Mouse (Mus musculus): ENCODE results near the gene Peli2.

Gene Peli2

GRCm38 (mm10) chr14:48126931-48127330 lies 6.3 kb downstream of the Peli2 start:
- no peak for DNase-seq

- no peak for DNase-seq
These were observed 7.1 kb downstream of the Peli2 start for GRCm38 (mm10) chr14:48127609-48128185.

DNA sequence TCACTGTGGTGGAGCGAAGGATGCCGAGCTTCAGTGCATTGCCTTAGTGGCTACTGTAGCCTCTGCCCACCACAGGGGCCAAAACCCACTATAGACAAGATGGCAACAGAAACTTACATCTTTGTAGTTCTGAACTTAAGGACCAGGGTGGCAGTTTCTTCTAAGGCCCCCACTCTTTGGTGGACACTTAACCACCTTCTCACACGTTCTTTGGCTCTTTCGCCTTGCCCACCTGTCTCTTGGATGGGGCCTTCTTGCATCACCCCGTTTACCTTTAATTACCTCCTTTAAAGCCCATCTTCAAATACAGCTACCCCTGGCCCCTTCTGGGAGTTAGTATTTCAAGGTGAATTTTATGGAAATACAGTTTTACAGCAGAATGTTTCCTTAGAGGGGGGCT lies 8.1 kb downstream of the Peli2 start:
- no peak for DNase-seq

GRCm38 (mm10) chr14:48130021-48130420 lies 9.4 kb downstream of the Peli2 start:
- DNase-seq = no peak

DNA sequence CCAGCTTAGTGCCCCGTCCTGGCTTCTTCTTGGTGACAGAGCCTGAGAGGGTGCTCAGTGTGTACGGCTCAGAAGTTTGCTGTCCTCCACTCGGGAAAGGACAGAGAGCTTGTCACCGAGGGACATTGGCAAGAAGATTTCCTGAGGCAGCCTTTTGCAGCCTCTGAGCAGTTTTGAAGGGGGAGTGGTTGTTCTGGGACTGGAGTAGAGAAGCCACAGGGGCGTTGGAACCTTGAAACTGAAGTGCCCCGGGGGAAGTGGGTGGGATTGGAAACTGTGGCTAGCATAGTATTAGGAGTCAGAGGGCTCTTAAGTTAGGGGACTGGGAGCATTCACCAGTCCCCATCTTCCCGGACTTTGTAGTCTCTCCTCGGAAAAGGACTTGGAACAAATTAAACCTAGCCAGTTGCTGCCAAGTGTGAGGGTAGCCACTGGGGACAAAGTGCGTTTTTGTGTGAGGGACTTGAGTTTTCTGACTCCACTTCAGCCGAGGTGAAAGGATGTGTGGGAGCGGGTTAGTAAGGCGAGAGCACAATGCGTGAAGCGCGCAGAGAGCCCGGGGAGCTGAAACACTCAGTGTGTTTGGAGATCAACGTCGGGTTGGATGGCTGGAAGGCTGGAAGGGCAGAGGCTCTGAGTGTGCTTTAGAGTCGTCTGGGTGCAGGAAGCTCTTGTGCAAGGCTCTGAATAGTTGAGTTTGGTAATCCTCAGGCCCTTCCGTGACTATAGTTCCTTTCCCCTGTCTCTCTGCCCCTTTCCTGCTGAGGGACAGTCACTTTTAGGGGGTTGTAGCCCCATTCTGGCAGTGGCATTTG lies 10.3 kb downstream of the Peli2 start:
- DNase-seq = no peak

DNA sequence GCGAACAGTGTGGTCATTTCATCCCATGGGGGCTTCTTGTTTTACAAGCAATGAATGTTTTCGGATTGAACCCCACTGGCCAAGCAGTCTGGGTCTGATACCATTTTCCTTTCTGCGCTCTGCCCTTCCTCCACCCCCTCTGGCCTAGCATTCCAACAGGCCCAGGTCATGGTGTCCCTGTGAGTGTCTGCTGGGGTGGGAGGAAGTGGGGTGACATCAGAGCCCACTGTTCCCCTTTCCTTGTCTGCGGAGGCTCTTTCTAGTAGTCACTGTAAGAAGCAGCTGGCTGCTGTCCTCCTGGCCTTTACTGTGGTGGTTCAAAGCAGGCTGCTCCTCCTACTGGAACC lies 10.9 kb downstream of the Peli2 start:
- no peak for DNase-seq

- no peak for DNase-seq
These were observed 11.6 kb downstream of the Peli2 start for GRCm38 (mm10) chr14:48132241-48132640.

DNA sequence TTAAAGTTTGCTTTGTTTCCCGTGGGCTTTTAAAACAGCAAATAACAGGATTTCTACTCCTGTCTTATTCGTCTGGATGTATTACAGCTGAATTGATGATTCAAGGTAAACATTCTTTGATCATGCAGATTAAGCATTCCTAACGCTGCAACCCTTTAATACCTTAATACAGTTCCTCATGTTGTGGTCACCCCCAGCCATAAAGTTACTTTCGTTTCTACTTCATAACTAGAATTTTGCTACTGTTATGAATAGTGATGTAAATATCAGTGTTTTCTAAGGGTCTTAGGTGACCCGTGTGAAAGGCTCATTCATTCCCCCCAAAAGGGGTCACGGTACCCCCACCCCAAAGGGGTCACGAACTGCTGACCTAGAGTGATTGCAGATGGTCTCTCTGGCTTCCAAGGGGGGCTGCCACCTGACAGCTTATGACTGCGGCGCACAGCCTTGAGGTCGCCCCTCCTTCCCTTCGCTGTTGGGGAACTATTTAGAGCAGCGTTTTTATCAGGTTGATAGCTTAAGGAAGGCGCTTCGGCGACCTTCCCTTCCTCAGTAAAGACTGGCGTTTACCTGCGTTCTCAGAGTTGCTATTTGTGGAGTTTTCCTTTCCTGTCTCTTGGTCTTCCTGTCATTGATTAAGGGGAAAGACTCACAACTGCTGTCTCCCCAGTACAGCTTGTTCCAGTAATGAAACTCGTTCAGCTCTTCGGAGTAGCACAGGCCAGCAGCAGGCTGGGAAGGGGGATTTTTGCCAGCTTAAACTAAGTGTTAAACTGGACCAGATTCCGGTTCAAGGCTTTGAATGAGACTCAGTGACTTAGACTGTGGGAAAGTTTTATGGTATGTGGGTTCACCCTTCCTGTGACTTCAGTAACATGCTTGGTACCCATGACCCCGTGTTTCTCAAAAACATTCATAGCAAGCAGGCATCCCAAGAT lies 12.5 kb downstream of the Peli2 start:
- no peak for DNase-seq

- DNase-seq = peak; percentile 53
These were observed 13.7 kb downstream of the Peli2 start for GRCm38 (mm10) chr14:48134344-48134743.

DNA sequence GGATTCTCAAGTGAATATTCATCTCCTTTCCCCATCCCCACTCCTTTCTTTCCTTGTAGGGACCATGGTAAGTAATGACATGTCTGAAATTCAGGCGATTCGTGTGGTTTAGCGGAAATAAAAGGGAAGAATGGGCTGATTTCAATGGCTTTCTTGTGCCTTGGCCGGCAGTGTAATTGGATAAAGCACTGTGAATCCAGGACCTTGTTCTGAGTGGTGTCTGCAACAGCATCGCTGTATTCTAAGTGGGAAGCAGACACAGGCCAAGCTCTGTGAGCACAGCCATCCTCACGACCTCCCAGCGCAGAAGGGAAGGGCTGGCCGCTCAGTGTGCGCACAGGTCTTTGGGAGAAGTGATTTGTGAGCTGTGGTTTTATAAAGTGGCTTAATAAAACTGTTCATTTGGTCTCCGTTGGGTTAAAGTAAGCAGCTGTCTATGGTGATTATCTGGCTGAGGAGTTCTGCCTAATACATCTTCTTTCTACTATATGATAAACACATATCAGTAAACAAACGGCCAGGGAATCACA lies 15.3 kb downstream of the Peli2 start:
- DNase-seq = no peak

DNA sequence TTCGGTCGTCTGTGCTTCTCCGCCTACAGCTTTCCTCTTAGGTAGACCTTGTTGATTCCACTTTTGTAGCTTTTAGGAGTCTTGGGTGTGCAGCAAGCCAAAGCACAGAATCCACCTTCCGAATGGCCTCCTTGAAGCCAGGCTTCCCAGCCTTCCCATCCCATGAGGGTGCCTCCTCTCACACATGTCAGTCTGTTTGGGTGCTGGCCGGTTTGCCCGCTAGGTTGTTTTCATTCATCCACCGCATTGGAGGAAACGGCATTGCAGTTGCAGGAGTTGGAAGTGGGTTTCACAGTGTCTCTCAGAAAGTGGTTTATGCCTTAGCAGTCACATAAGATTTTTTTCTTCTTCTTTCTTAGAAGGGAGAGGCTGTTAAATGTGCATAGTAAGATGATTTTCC lies 17.1 kb downstream of the Peli2 start:
- DNase-seq = no peak

DNA sequence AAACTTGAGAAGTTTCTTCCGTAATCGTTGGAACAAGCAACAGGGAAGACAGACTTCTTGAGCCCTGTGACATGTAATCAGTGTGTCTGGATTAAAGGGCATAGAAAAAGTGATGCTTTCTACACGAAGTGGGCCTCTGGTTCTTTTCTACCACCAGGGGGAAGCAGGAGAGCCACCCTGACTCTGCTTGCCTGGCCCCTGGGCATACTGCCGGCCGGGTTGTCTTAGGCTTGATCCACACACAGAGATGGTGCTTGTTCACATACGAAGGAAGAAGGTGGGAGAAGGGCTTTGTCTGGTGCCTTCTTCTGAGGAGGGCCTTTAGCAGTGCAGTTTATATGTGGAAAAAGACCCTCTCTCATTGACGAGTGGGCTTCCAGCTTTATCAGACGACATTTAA lies 17.5 kb downstream of the Peli2 start:
- no peak for DNase-seq

DNA sequence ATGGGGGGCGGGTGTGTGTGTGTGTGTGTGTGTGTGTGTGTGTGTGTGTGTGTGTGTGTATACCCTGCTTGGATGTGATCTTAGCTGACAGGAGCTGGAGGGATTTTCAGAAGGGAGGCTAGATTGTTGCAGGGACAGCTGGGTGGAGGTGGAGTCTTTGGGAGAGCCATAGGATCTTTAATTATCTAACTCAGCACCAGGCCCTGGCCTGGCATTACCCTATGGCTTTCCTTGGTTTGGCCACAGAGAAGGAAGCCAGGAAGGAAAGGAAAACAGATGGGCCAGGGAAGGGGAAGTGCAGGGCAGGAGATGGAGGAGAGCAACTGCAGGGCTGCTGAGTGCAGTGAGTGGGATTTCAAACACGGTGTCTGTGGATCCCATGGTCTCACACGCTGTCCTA lies 18.8 kb downstream of the Peli2 start:
- DNase-seq = no peak

DNA sequence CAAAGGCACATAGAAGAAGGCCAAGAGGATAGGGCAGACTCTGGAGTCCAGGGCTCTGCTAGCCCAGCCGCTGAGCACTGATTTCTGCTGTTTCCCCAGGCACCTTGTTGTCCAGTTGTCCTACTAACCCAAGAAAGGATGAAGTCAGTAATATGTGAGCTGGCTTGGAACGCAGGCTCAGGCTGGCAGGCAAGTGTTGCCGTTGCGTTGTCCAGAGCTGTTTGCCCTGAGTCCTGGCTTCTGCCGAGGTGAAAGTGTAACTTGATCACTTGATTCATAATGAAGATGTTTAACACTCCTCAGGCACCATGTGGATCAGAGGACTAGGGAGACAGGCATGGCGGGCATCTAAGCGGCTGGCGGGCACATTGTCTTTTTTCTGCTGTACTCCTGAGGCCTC lies 21.1 kb downstream of the Peli2 start:
- no peak for DNase-seq

- no peak for DNase-seq
These were observed 22.1 kb downstream of the Peli2 start for GRCm38 (mm10) chr14:48142696-48143095.

- no peak for DNase-seq
These were observed 22.5 kb downstream of the Peli2 start for GRCm38 (mm10) chr14:48143141-48143540.

- DNase-seq = no peak
These were observed 23.7 kb downstream of the Peli2 start for GRCm38 (mm10) chr14:48144330-48144729.

DNA sequence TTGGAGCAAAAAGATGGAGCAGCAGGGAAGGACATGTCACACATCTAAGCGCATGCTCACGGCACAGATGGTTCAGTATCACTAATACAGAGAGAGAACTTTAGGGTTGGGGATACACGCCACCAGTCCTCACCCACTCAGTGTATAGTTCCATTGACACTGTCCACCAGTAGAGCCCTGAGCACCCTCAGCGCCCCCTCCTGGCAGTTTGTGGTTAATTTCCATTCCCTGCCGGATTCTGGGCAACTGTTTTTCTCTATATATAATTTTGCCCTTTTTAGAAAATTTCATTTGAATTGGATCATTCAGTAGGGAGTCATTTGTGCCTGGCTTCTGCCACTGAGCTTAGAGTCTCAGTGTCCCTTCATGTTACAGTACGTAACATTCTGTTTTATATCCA lies 27.1 kb downstream of the Peli2 start:
- no peak for DNase-seq

GRCm38 (mm10) chr14:48148615-48149014 lies 28.0 kb downstream of the Peli2 start:
- no peak for DNase-seq

- DNase-seq = no peak
These were observed 28.7 kb downstream of the Peli2 start for GRCm38 (mm10) chr14:48149351-48149750.

DNA sequence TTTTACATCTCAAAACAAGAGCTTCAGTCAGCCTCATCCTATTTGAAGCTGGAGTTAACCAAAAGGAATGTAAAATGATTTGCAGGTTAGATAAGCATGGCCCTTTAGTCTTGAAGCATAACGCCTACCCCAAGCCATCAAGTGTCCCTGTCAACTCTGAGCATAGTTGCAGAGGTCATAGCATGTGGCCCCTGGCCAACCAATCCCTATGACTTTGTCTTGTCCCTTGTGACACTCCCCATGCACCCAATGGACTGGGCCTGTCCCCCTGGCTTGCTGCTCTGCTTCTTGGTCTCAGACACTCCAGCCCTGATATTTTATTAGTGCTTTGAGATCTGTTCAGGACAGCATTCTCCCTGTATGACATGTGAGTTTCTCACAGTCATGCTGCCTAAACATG lies 30.3 kb downstream of the Peli2 start:
- DNase-seq = no peak

DNA sequence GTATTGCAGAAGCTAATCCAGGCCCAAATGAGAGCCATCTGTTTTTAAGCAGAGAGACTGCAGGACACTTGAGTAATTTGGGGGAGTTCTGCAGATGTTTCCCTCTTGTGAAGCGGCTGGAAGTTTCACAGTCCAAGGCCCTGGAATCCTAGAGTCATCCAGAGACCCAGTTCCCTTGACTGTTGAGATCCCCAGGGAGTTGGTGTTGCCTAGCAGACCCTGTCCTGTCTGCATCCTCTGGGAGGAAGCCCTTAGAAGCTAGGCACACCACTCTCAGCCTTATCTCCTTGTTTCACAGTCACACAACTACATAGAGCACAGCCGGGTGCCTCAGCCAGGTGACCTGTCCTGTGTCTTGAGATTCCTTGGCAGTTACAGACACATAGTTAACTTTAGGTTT lies 30.9 kb downstream of the Peli2 start:
- DNase-seq = no peak

GRCm38 (mm10) chr14:48153064-48153463 lies 32.4 kb downstream of the Peli2 start:
- no peak for DNase-seq
